Mouse (Mus musculus) erythroblast, embryonic 14.5 days (primary cell): ENCODE data around the gene Trpc4ap. TPM values are rescaled to one million over a fixed set of nuclear protein-coding genes. Genes with fewer than 3 reads are reported as not detected.
A peak's percentile ranks its signal among the peaks of the same experiment; 100 is the strongest.

Source experiments
- H3K27me3 ChIP-seq: 2 replicates; pipeline ENCODE4 v1.6.1; 2012; ENCODE audit warnings: inconsistent platforms; ENCODE audit not compliant: control insufficient read depth
- H3K36me3 ChIP-seq: 2 replicates; pipeline ENCODE4 v1.6.1; 2012; ENCODE audit warnings: mild to moderate bottlenecking, inconsistent platforms; ENCODE audit not compliant: control insufficient read depth
- H3K4me1 ChIP-seq: 2 replicates; pipeline ENCODE4 v1.6.1; 2012; ENCODE audit warnings: inconsistent platforms; ENCODE audit not compliant: control insufficient read depth
- H3K4me3 ChIP-seq: replicated peaks from 2 replicates; pipeline ENCODE3; 2012; ENCODE audit warnings: moderate library complexity, mild to moderate bottlenecking, inconsistent platforms
- H3K9me3 ChIP-seq: 2 replicates; pipeline ENCODE4 v1.6.1; 2012; ENCODE audit warnings: low read length, inconsistent platforms, mixed read lengths; ENCODE audit not compliant: control insufficient read depth
- GATA1 ChIP-seq: IDR thresholded peaks from 2 replicates; pipeline ENCODE4 v1.6.1; 2012; ENCODE audit warnings: low read length, inconsistent platforms, mixed read lengths
- TAL1 ChIP-seq: IDR thresholded peaks from 3 replicates; pipeline ENCODE4 v1.6.1; 2012; ENCODE audit warnings: low read length, inconsistent platforms, mixed read lengths
- polyA plus RNA-seq: library from polyadenylated mRNA; stranded (reverse); fragments of >175 nt; gene quantifications from 2 replicates; pipeline ENCODE4 v1.2.3, GENCODE M21; 2012

The Trpc4ap gene
- polyA plus RNA-seq, 1 experiment = 9.2 TPM

- Histone ChIP-seq H3K4me3 (no peak overlapping the region), H3K4me1 (peaks cover 19% of the 10 kb centered on the region), H3K27me3 (no peaks in the 10 kb centered on the region), H3K36me3 (peaks cover 3% of the 10 kb centered on the region; the same call in 1 of the 2 replicates), H3K9me3 (no peaks in the 10 kb centered on the region)
- no peak for TF ChIP-seq TAL1
These were observed 3.9 kb upstream of the Trpc4ap start for GRCm38 (mm10) chr2:155696091-155696558.

- TF ChIP-seq TAL1 = no peak
- TF ChIP-seq GATA1 = no peak
- Histone ChIP-seq H3K9me3 (no peaks in the 10 kb centered on the region), H3K27me3 (no peaks in the 10 kb centered on the region), H3K36me3 (no peaks in the 10 kb centered on the region; the same call in 1 of the 2 replicates), H3K4me1 (peaks cover 27% of the 10 kb centered on the region), H3K4me3 (no peak overlapping the region)
These were observed 3.1 kb upstream of the Trpc4ap start for GRCm38 (mm10) chr2:155695316-155695715.

GRCm38 (mm10) chr2:155694564-155694963 is 2.4 kb upstream of the Trpc4ap start:
- H3K4me1 ChIP-seq = peaks cover 30% of the 10 kb centered on the region
- H3K27me3 ChIP-seq = no peaks in the 10 kb centered on the region
- no peaks in the 10 kb centered on the region for H3K9me3 ChIP-seq
- no peak overlapping the region for H3K4me3 ChIP-seq
- H3K36me3 ChIP-seq = no peaks in the 10 kb centered on the region; the same call in 1 of the 2 replicates
- TF ChIP-seq GATA1 = no peak
- no peak for TF ChIP-seq TAL1

- Histone ChIP-seq H3K4me3 (no peak overlapping the region), H3K9me3 (no peaks in the 10 kb centered on the region), H3K27me3 (no peaks in the 10 kb centered on the region), H3K4me1 (peaks cover 30% of the 10 kb centered on the region), H3K36me3 (no peaks in the 10 kb centered on the region; the same call in 1 of the 2 replicates)
- TF ChIP-seq TAL1 (no peak), GATA1 (no peak)
These were observed 952 bp upstream of the Trpc4ap start for GRCm38 (mm10) chr2:155693136-155693535.

- Histone ChIP-seq H3K4me3 (peak overlapping the region; percentile 100), H3K4me1 (peaks cover 28% of the 10 kb centered on the region)
- no peak for TF ChIP-seq GATA1
- TF ChIP-seq TAL1 = no peak
These were observed 855 bp downstream of the Trpc4ap start for GRCm38 (mm10) chr2:155691336-155691722.

GRCm38 (mm10) chr2:155689211-155689610 is 3.0 kb downstream of the Trpc4ap start:
- H3K4me3 ChIP-seq = no peak overlapping the region
- TF ChIP-seq GATA1 (no peak), TAL1 (no peak)

More at GRCm38 (mm10) chr2:155691336-155691722, 855 bp downstream of the Trpc4ap start:
- no peaks in the 10 kb centered on the region for H3K27me3 ChIP-seq
- peaks cover 8% of the 10 kb centered on the region for H3K36me3 ChIP-seq
- H3K9me3 ChIP-seq = no peaks in the 10 kb centered on the region

GRCm38 (mm10) chr2:155687746-155688145 is 4.4 kb downstream of the Trpc4ap start:
- H3K4me3 ChIP-seq = no peak overlapping the region
- H3K4me1 ChIP-seq = peaks cover 24% of the 10 kb centered on the region

More at GRCm38 (mm10) chr2:155689211-155689610, 3.0 kb downstream of the Trpc4ap start:
- Histone ChIP-seq H3K27me3 (no peaks in the 10 kb centered on the region), H3K36me3 (peaks cover 12% of the 10 kb centered on the region), H3K4me1 (peaks cover 24% of the 10 kb centered on the region), H3K9me3 (no peaks in the 10 kb centered on the region)

GRCm38 (mm10) chr2:155686572-155686971 is 5.6 kb downstream of the Trpc4ap start:
- no peak overlapping the region for H3K4me3 ChIP-seq
- peaks cover 15% of the 10 kb centered on the region for H3K36me3 ChIP-seq
- no peaks in the 10 kb centered on the region for H3K9me3 ChIP-seq
- TF ChIP-seq GATA1 = no peak
- no peak for TF ChIP-seq TAL1
- no peaks in the 10 kb centered on the region for H3K27me3 ChIP-seq
- peaks cover 18% of the 10 kb centered on the region for H3K4me1 ChIP-seq

More at GRCm38 (mm10) chr2:155687746-155688145, 4.4 kb downstream of the Trpc4ap start:
- peaks cover 15% of the 10 kb centered on the region for H3K36me3 ChIP-seq
- no peaks in the 10 kb centered on the region for H3K9me3 ChIP-seq
- H3K27me3 ChIP-seq = no peaks in the 10 kb centered on the region
- TF ChIP-seq GATA1 = no peak
- no peak for TF ChIP-seq TAL1

GRCm38 (mm10) chr2:155683821-155684220 is 8.4 kb downstream of the Trpc4ap start:
- H3K4me1 ChIP-seq = peaks cover 4% of the 10 kb centered on the region

GRCm38 (mm10) chr2:155683137-155683536 is 9.0 kb downstream of the Trpc4ap start:
- Histone ChIP-seq H3K9me3 (no peaks in the 10 kb centered on the region), H3K4me3 (no peak overlapping the region), H3K27me3 (no peaks in the 10 kb centered on the region), H3K36me3 (peaks cover 18% of the 10 kb centered on the region), H3K4me1 (peaks cover 4% of the 10 kb centered on the region)
- TF ChIP-seq TAL1 = no peak

More at GRCm38 (mm10) chr2:155683821-155684220, 8.4 kb downstream of the Trpc4ap start:
- Histone ChIP-seq H3K27me3 (no peaks in the 10 kb centered on the region), H3K36me3 (peaks cover 18% of the 10 kb centered on the region), H3K4me3 (no peak overlapping the region), H3K9me3 (no peaks in the 10 kb centered on the region)
- TF ChIP-seq GATA1 (no peak), TAL1 (no peak)
